Mouse (Mus musculus): ENCODE data around the gene Kcnmb4. TPM values are rescaled to one million over a fixed set of nuclear protein-coding genes. Genes with fewer than 3 reads are reported as not detected.

Kcnmb4 gene
- polyA plus RNA-seq, 1 experiment from 2014 or later: 8.0 TPM

GRCm38 (mm10) chr10:116393790-116394475 lies 79.7 kb downstream of the Kcnmb4 start:
- Histone ChIP-seq H3K4me3 (no peak overlapping the region), H3K9me3 (no peaks in the 10 kb centered on the region), H3K27me3 (ENCODE audit: insufficient read depth, poor library complexity, severe bottlenecking) (no peaks in the 10 kb centered on the region), H3K36me3 (no peaks in the 10 kb centered on the region), H3K27ac (no peak overlapping the region), H3K4me1 (peaks cover 16% of the 10 kb centered on the region)
- DNase-seq (ENCODE audit: low spot score): no peak
- WGBS: 66% methylated on average over 9 of the region's 9 CpGs

GRCm38 (mm10) chr10:116388840-116389239 lies 84.8 kb downstream of the Kcnmb4 start:
- no peak overlapping the region for H3K4me3 ChIP-seq
- no peaks in the 10 kb centered on the region for H3K9me3 ChIP-seq
- no peaks in the 10 kb centered on the region for H3K36me3 ChIP-seq
- no peak for DNase-seq (ENCODE audit: low spot score)
- peaks cover 5% of the 10 kb centered on the region for H3K4me1 ChIP-seq
- H3K27ac ChIP-seq: no peak overlapping the region
- 64% methylated on average over 6 of the region's 6 CpGs for WGBS
- H3K27me3 ChIP-seq (ENCODE audit: insufficient read depth, poor library complexity, severe bottlenecking): no peaks in the 10 kb centered on the region

GRCm38 (mm10) chr10:116386391-116386885 lies 87.2 kb downstream of the Kcnmb4 start:
- no peak overlapping the region for H3K27ac ChIP-seq
- 59% methylated on average over 7 of the region's 7 CpGs for WGBS

GRCm38 (mm10) chr10:116384401-116384800 lies 89.3 kb downstream of the Kcnmb4 start:
- H3K4me1 ChIP-seq: peaks cover 9% of the 10 kb centered on the region
- no peaks in the 10 kb centered on the region for H3K9me3 ChIP-seq
- H3K36me3 ChIP-seq: no peaks in the 10 kb centered on the region; the same call in 1 of the 2 replicates
- H3K4me3 ChIP-seq: no peak overlapping the region
- no peak overlapping the region for H3K27ac ChIP-seq
- DNase-seq (ENCODE audit: low spot score): no peak
- no peaks in the 10 kb centered on the region for H3K27me3 ChIP-seq (ENCODE audit: insufficient read depth, poor library complexity, severe bottlenecking)
- WGBS: 81% methylated on average over 4 of the region's 4 CpGs

More at GRCm38 (mm10) chr10:116386391-116386885, 87.2 kb downstream of the Kcnmb4 start:
- DNase-seq (ENCODE audit: low spot score): no peak
- no peaks in the 10 kb centered on the region for H3K9me3 ChIP-seq
- no peaks in the 10 kb centered on the region; the same call in 1 of the 2 replicates for H3K36me3 ChIP-seq
- H3K27me3 ChIP-seq (ENCODE audit: insufficient read depth, poor library complexity, severe bottlenecking): no peaks in the 10 kb centered on the region
- H3K4me1 ChIP-seq: peaks cover 8% of the 10 kb centered on the region
- no peak overlapping the region for H3K4me3 ChIP-seq

- no peaks in the 10 kb centered on the region for H3K9me3 ChIP-seq
- DNase-seq (ENCODE audit: low spot score): no peak
- WGBS: 77% methylated on average over 13 of the region's 13 CpGs
Observed at GRCm38 (mm10) chr10:116382826-116383685, 90.6 kb downstream of the Kcnmb4 start.

GRCm38 (mm10) chr10:116376853-116377252 lies 96.8 kb downstream of the Kcnmb4 start:
- Histone ChIP-seq H3K4me1 (peaks cover 5% of the 10 kb centered on the region; the same call in 1 of the 2 replicates), H3K27ac (no peak overlapping the region), H3K27me3 (ENCODE audit: insufficient read depth, poor library complexity, severe bottlenecking) (no peaks in the 10 kb centered on the region), H3K36me3 (peaks cover 13% of the 10 kb centered on the region; the same call in 1 of the 2 replicates), H3K9me3 (no peaks in the 10 kb centered on the region), H3K4me3 (no peak overlapping the region)
- WGBS: 89% methylated on average over 4 of the region's 4 CpGs
- DNase-seq (ENCODE audit: low spot score): no peak

More at GRCm38 (mm10) chr10:116382826-116383685, 90.6 kb downstream of the Kcnmb4 start:
- H3K36me3 ChIP-seq: no peaks in the 10 kb centered on the region; the same call in 1 of the 2 replicates
- H3K4me1 ChIP-seq: peaks cover 6% of the 10 kb centered on the region; the same call in 1 of the 2 replicates
- H3K4me3 ChIP-seq: no peak overlapping the region
- H3K27ac ChIP-seq: no peak overlapping the region
- no peaks in the 10 kb centered on the region for H3K27me3 ChIP-seq (ENCODE audit: insufficient read depth, poor library complexity, severe bottlenecking)

GRCm38 (mm10) chr10:116374111-116374510 lies 99.6 kb downstream of the Kcnmb4 start:
- Histone ChIP-seq H3K27me3 (ENCODE audit: insufficient read depth, poor library complexity, severe bottlenecking) (no peaks in the 10 kb centered on the region), H3K36me3 (peaks cover 17% of the 10 kb centered on the region; the same call in 1 of the 2 replicates), H3K4me1 (no peaks in the 10 kb centered on the region), H3K4me3 (no peak overlapping the region), H3K27ac (no peak overlapping the region), H3K9me3 (no peaks in the 10 kb centered on the region)
- WGBS: 90% methylated on average over 6 of the region's 6 CpGs
- DNase-seq (ENCODE audit: low spot score): no peak

GRCm38 (mm10) chr10:116370991-116371725 lies 102.5 kb downstream of the Kcnmb4 start:
- 61% methylated on average over 6 of the region's 6 CpGs for WGBS
- H3K27ac ChIP-seq: no peak overlapping the region
- DNase-seq (ENCODE audit: low spot score): no peak

More at GRCm38 (mm10) chr10:116370991-116371725, 102.5 kb downstream of the Kcnmb4 start:
- Histone ChIP-seq H3K4me3 (no peak overlapping the region), H3K9me3 (no peaks in the 10 kb centered on the region), H3K27me3 (ENCODE audit: insufficient read depth, poor library complexity, severe bottlenecking) (no peaks in the 10 kb centered on the region), H3K36me3 (peaks cover 24% of the 10 kb centered on the region; the same call in 1 of the 2 replicates), H3K4me1 (no peaks in the 10 kb centered on the region)

Other genes with a start within 250 kb of the Kcnmb4 start
- gene Ptprb, start 198.4 kb downstream of the Kcnmb4 start, polyA plus RNA-seq (2016; fragmentation: Nextera tagmentation; extraction: Ambion mirVana): 5.4 and 7.4 TPM in 2 replicates
- 77.5 and 82.5 TPM in 2 replicates for gene Cnot2, start 107.6 kb upstream of the Kcnmb4 start, polyA plus RNA-seq (2016; fragmentation: Nextera tagmentation; extraction: Ambion mirVana)

All from heart, embryonic 10.5 days (tissue).